Mouse (Mus musculus) ES-E14 (cell line): ENCODE data around the gene Mpp3.

Source experiments
- HCFC1 ChIP-seq: IDR thresholded peaks from 2 replicates; pipeline ENCODE4 v1.6.1; 2012; ENCODE audit warnings: low read length, inconsistent platforms, borderline replicate concordance; ENCODE audit not compliant: insufficient read depth
- MAFK ChIP-seq: IDR thresholded peaks from 2 replicates; pipeline ENCODE4 v1.6.1; 2014; ENCODE audit warnings: mild to moderate bottlenecking, low read depth, low read length, inconsistent platforms; ENCODE audit not compliant: insufficient read depth
- ZC3H11A ChIP-seq: IDR thresholded peaks from 2 replicates; pipeline ENCODE4 v1.6.1; 2012; ENCODE audit warnings: low read depth, mild to moderate bottlenecking, inconsistent platforms, low read length, borderline replicate concordance
- ZNF384 ChIP-seq: IDR thresholded peaks from 2 replicates; pipeline ENCODE4 v1.6.1; 2012; ENCODE audit warnings: low read depth, low read length, inconsistent platforms

DNA sequence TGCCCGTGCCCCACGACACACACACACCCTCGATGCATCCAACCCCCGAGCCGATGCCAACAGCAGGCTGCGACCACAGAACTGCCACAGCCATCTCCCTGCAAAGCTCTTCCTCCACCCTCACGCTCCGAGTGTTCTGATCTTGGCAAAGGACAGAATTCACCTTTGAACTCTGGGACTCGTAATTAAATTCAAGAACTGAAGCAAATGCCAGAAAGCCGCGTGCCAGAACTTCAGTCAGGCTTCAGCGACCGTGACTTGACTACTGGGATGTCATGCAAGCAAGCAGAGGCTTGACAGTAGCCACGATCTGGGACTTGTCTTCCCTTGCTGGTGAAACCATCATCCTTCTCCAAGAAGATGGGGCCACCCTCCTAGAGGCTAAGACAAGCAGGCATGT lies 45.5 kb upstream of the Mpp3 start:
- TF ChIP-seq ZC3H11A = no peak
- TF ChIP-seq HCFC1 = no peak
- no peak for TF ChIP-seq MAFK
- no peak for TF ChIP-seq ZNF384
